Mouse (Mus musculus) C2C12 (cell line): ENCODE results near the gene R3hdm1. TPM values are rescaled to one million over a fixed set of nuclear protein-coding genes. Genes with fewer than 3 reads are reported as not detected.

Experiments
- H3K27me3 ChIP-seq: one replicate; pipeline ENCODE4 v1.6.1; 2011; ENCODE audit not compliant: control insufficient read depth, insufficient read depth, insufficient read length
- H3K36me3 ChIP-seq: one replicate; pipeline ENCODE4 v1.6.1; 2011; ENCODE audit not compliant: control insufficient read depth, insufficient read depth
- H3K4me3 ChIP-seq: one replicate; pipeline ENCODE4 v1.5.1; 2011; ENCODE audit warnings: mild to moderate bottlenecking, control low read depth; ENCODE audit not compliant: poor library complexity, insufficient read depth, severe bottlenecking
- H3K79me2 ChIP-seq: one replicate; pipeline ENCODE4 v1.6.1; 2011; ENCODE audit not compliant: control insufficient read depth, insufficient read depth
- H3K79me3 ChIP-seq: one replicate; pipeline ENCODE4 v1.6.1; 2011; ENCODE audit warnings: low read depth, control low read depth
- H3ac ChIP-seq: one replicate; pipeline ENCODE3; 2011; ENCODE audit warnings: low read depth; ENCODE audit not compliant: control insufficient read depth, insufficient read length
- CEBPB ChIP-seq: IDR thresholded peaks from one replicate; pipeline ENCODE4 v1.6.1; 2011; ENCODE audit warnings: low read depth, mild to moderate bottlenecking, control low read depth, moderate library complexity
- CTCF ChIP-seq: IDR thresholded peaks from one replicate; pipeline ENCODE4 v1.5.1; 2011; ENCODE audit not compliant: control insufficient read depth, insufficient read depth, insufficient read length
- FOSL1 ChIP-seq: IDR thresholded peaks from one replicate; pipeline ENCODE4 v1.8.0; 2011; ENCODE audit warnings: mild to moderate bottlenecking, low read length; ENCODE audit not compliant: poor library complexity, insufficient read depth, severe bottlenecking
- MAX ChIP-seq: IDR thresholded peaks from one replicate; pipeline ENCODE4 v1.6.1; 2011; ENCODE audit warnings: mild to moderate bottlenecking, control low read depth
- MYOD1 ChIP-seq: IDR thresholded peaks from one replicate; pipeline ENCODE4 v1.6.1; 2011; ENCODE audit warnings: low read depth; ENCODE audit not compliant: control insufficient read depth, insufficient read length
- MYOG ChIP-seq: IDR thresholded peaks from one replicate; pipeline ENCODE4 v1.6.1; 2011; ENCODE audit not compliant: control insufficient read depth, insufficient read length; ENCODE audit errors: extremely low read depth
- USF1 ChIP-seq: IDR thresholded peaks from one replicate; pipeline ENCODE4 v1.6.1; 2011; ENCODE audit warnings: low read depth, mild to moderate bottlenecking, control low read depth, moderate library complexity
- polyA plus RNA-seq: library from polyadenylated mRNA; unstranded; fragments of >200 nt; fragmentation: generic; extraction: Trizol; gene quantifications from one replicate; pipeline ENCODE4 v1.2.1, GENCODE M21; 2012; ENCODE audit warnings: missing spikeins

The R3hdm1 gene
- polyA plus RNA-seq, 1 experiment: 29.9 TPM

- H3K27me3 ChIP-seq: no peaks in the 10 kb centered on the region
- TF ChIP-seq MYOG (no peak), MAX (no peak), FOSL1 (no peak), CTCF (no peak), USF1 (no peak)
- no peaks in the 10 kb centered on the region for H3K79me3 ChIP-seq
- no peaks in the 10 kb centered on the region for H3K79me2 ChIP-seq
- no peak overlapping the region for H3K4me3 ChIP-seq
- H3ac ChIP-seq: no peak overlapping the region
- H3K36me3 ChIP-seq: no peaks in the 10 kb centered on the region
Observed at GRCm38 (mm10) chr1:128062167-128062566, 40.9 kb upstream of the R3hdm1 start.

- Histone ChIP-seq H3K4me3 (no peak overlapping the region), H3ac (no peak overlapping the region), H3K79me2 (no peaks in the 10 kb centered on the region), H3K79me3 (no peaks in the 10 kb centered on the region), H3K36me3 (no peaks in the 10 kb centered on the region), H3K27me3 (no peaks in the 10 kb centered on the region)
- TF ChIP-seq CTCF (no peak), FOSL1 (no peak), CEBPB (no peak), USF1 (no peak), MYOG (no peak), MAX (no peak), MYOD1 (no peak)
Observed at GRCm38 (mm10) chr1:128064716-128065115, 38.4 kb upstream of the R3hdm1 start.

- TF ChIP-seq MYOG (no peak), FOSL1 (no peak), USF1 (no peak), CEBPB (no peak), CTCF (no peak), MYOD1 (no peak), MAX (no peak)
- H3ac ChIP-seq: no peak overlapping the region
- H3K79me3 ChIP-seq: no peaks in the 10 kb centered on the region
- H3K36me3 ChIP-seq: no peaks in the 10 kb centered on the region
- H3K27me3 ChIP-seq: no peaks in the 10 kb centered on the region
- H3K79me2 ChIP-seq: no peaks in the 10 kb centered on the region
- H3K4me3 ChIP-seq: no peak overlapping the region
Observed at GRCm38 (mm10) chr1:128068945-128069397, 34.1 kb upstream of the R3hdm1 start.

GRCm38 (mm10) chr1:128070003-128070402 lies 33.1 kb upstream of the R3hdm1 start:
- Histone ChIP-seq H3K36me3 (no peaks in the 10 kb centered on the region), H3ac (no peak overlapping the region), H3K79me2 (no peaks in the 10 kb centered on the region), H3K27me3 (no peaks in the 10 kb centered on the region), H3K79me3 (no peaks in the 10 kb centered on the region), H3K4me3 (no peak overlapping the region)
- TF ChIP-seq MAX (no peak), FOSL1 (no peak), USF1 (no peak), CTCF (no peak), MYOG (no peak), MYOD1 (no peak), CEBPB (no peak)

GRCm38 (mm10) chr1:128073051-128073450 lies 30.1 kb upstream of the R3hdm1 start:
- H3K79me3 ChIP-seq: no peaks in the 10 kb centered on the region
- no peaks in the 10 kb centered on the region for H3K27me3 ChIP-seq
- no peaks in the 10 kb centered on the region for H3K36me3 ChIP-seq
- no peak overlapping the region for H3K4me3 ChIP-seq
- no peak overlapping the region for H3ac ChIP-seq
- no peak for TF ChIP-seq FOSL1
- no peak for TF ChIP-seq MYOD1
- no peak for TF ChIP-seq CEBPB
- no peak for TF ChIP-seq USF1
- no peak for TF ChIP-seq MAX
- no peak for TF ChIP-seq CTCF
- TF ChIP-seq MYOG: no peak
- H3K79me2 ChIP-seq: no peaks in the 10 kb centered on the region
